Mouse (Mus musculus) cortical plate, adult 2 months (tissue): Measurements from ENCODE around the gene Tsc2.

ENCODE experiments used
- CTCF ChIP-seq: fragments of 200-500 bp; IDR thresholded peaks from 2 replicates; pipeline ENCODE4 v1.5.1; 2011; ENCODE audit warnings: mild to moderate bottlenecking, control low read depth, low read length; ENCODE audit not compliant: insufficient read depth; ENCODE audit errors: extremely low read depth
- POLR2A ChIP-seq: fragments of 200-500 bp; IDR thresholded peaks from 2 replicates; pipeline ENCODE4 v1.6.1; 2011; ENCODE audit warnings: mild to moderate bottlenecking, low read length, control low read depth; ENCODE audit not compliant: insufficient read depth; ENCODE audit errors: extremely low read depth

GRCm38 (mm10) chr17:24573811-24574210 lies 58.6 kb downstream of the Tsc2 start:
- TF ChIP-seq CTCF, result no peak
- no peak for TF ChIP-seq POLR2A
